Comparison of ENCODE assay signal across 8 mouse cellular contexts in genomic region chr16:4913783-4914735, GRCm38 (mm10). TPM values are rescaled to one million over a fixed set of nuclear protein-coding genes. Genes with fewer than 3 reads are reported as not detected.
DNase-seq lines count a peak whose midpoint lies in the region; ATAC-seq and TF ChIP-seq lines count a peak whose summit lies in the region.

No protein-coding gene starts in this region.

- peaks cover 15 to 32% of the 10 kb centered on the region in 2 experiments for H3K36me3 ChIP-seq in CH12.LX (replicated peaks in 1 of 2; ENCODE audit: control insufficient read depth in 1 of 2, insufficient read depth in 1 of 2, low read length in 1 of 2)
- no peaks in the 10 kb centered on the region for H3K36me3 ChIP-seq in forebrain, embryonic 11.5 days (ENCODE audit: control insufficient read depth, insufficient read depth, low read length)
- peaks cover 47% of the 10 kb centered on the region for H3K36me3 ChIP-seq in heart, embryonic 16.5 days (ENCODE audit: control insufficient read depth, insufficient read depth)
- peaks cover 58% of the 10 kb centered on the region for H3K36me3 ChIP-seq in liver, embryonic 13.5 days
- H3K36me3 ChIP-seq in stomach, embryonic 14.5 days (ENCODE audit: control insufficient read depth, insufficient read depth, low read length), result peaks cover 40% of the 10 kb centered on the region

- 0 out of 2 replicates have a peak, but pooled peaks have one; percentile 13 for TF ChIP-seq EP300 in CH12.LX (IDR thresholded peaks at IDR 0.05; ENCODE audit: low read length)

- dilution Hi-C loops in CH12.LX (cut with MboI; ENCODE audit: extremely low pct_ligation_motif_present, extremely low pct_unique_long_range_greater_than_20kb, low sequenced_read_pairs), result no loop called here

- H3K4me2 ChIP-seq in CH12.LX (ENCODE audit: insufficient read depth, low read depth, poor library complexity, severe bottlenecking), result no peak overlapping the region
- H3K4me2 ChIP-seq in forebrain, embryonic 11.5 days (ENCODE audit: low read depth, low read length, severe bottlenecking), result no peak overlapping the region
- peak overlapping the region; percentile 22 for H3K4me2 ChIP-seq in heart, embryonic 16.5 days (ENCODE audit: low read depth, low read length)
- peak overlapping the region; percentile 22; the same call in 1 of the 2 replicates for H3K4me2 ChIP-seq in liver, embryonic 13.5 days
- no peak overlapping the region for H3K4me2 ChIP-seq in stomach, embryonic 14.5 days (replicated peaks; ENCODE audit: low read depth, low read length)

- in situ Hi-C loops in CH12.LX (cut with MboI; ENCODE audit: low pct_ligation_motif_present, low pct_unique_long_range_greater_than_20kb, low sequenced_read_pairs), result no loop called here

- H3K9me3 ChIP-seq in CH12.LX (replicated peaks; ENCODE audit: low read length), result no peaks in the 10 kb centered on the region
- H3K9me3 ChIP-seq in forebrain, embryonic 11.5 days (ENCODE audit: control insufficient read depth, low read length), result no peaks in the 10 kb centered on the region
- no peaks in the 10 kb centered on the region for H3K9me3 ChIP-seq in heart, embryonic 16.5 days (replicated peaks; ENCODE audit: control insufficient read depth, low read length)
- H3K9me3 ChIP-seq in liver, embryonic 13.5 days (replicated peaks), result no peaks in the 10 kb centered on the region
- no peaks in the 10 kb centered on the region for H3K9me3 ChIP-seq in stomach, embryonic 14.5 days (ENCODE audit: control insufficient read depth, low read depth, low read length)

- peak; percentile 77 for DNase-seq in CH12.LX (ENCODE audit: extremely low read depth)
- peak; percentile 72 for DNase-seq in c-Kit-positive CD71-negative TER-119-negative erythroid progenitor cells, embryonic 14.5 days (ENCODE audit: low read depth)
- DNase-seq in forebrain, embryonic 11.5 days (ENCODE audit: low spot score), result peak; percentile 87
- DNase-seq in kidney, postnatal 25 days, result peak; percentile 85 to 95
- DNase-seq in liver, embryonic 13.5 days, result peak; percentile 62
- DNase-seq in natural killer cell, adult 2 months (ENCODE audit: low spot score in 2 of 2), result peak; percentile 72 to 84

- 38% methylated on average over 12 of the region's 12 CpGs for WGBS in forebrain, embryonic 11.5 days
- 34% methylated on average over 12 of the region's 12 CpGs for WGBS in heart, embryonic 16.5 days
- WGBS in liver, embryonic 13.5 days (ENCODE audit: insufficient replicate concordance), result 35% methylated on average over 12 of the region's 12 CpGs
- 36% methylated on average over 12 of the region's 12 CpGs for WGBS in stomach, embryonic 14.5 days

- ATAC-seq in forebrain, embryonic 11.5 days (replicated peaks; ENCODE audit: low FRiP score), result peak; percentile 27
- peak; percentile 57 for ATAC-seq in heart, embryonic 16.5 days (replicated peaks; ENCODE audit: extremely low read depth, insufficient read depth, low FRiP score)
- ATAC-seq in liver, embryonic 13.5 days (ENCODE audit: low read depth), result peak; percentile 32
- ATAC-seq in stomach, embryonic 14.5 days (ENCODE audit: insufficient number of reproducible peaks, insufficient read depth, low FRiP score, low read depth), result peak; percentile 59; the same call in 1 of the 2 replicates

- TF ChIP-seq POLR2A in CH12.LX (IDR thresholded peaks at IDR 0.05; ENCODE audit: low read depth, low read length), result no peak

- H3K4me1 ChIP-seq in CH12.LX (ENCODE audit: control insufficient read depth in 1 of 2, insufficient read depth in 2 of 2), result peaks cover 27 to 50% of the 10 kb centered on the region in 2 experiments
- H3K4me1 ChIP-seq in forebrain, embryonic 11.5 days (replicated peaks; ENCODE audit: control insufficient read depth, insufficient read depth, low read length), result no peaks in the 10 kb centered on the region
- H3K4me1 ChIP-seq in heart, embryonic 16.5 days (ENCODE audit: control insufficient read depth, insufficient read depth, low read length), result peaks cover 13% of the 10 kb centered on the region
- peaks cover 22% of the 10 kb centered on the region for H3K4me1 ChIP-seq in liver, embryonic 13.5 days (replicated peaks)
- no peaks in the 10 kb centered on the region for H3K4me1 ChIP-seq in stomach, embryonic 14.5 days (ENCODE audit: control insufficient read depth, insufficient read depth, low read length)

- no peak; the same call in none of the 2 replicates for TF ChIP-seq RAD21 in CH12.LX (IDR thresholded peaks at IDR 0.05; ENCODE audit: low read depth, low read length)

- TF ChIP-seq CTCF in CH12.LX (conservative IDR thresholded peaks at IDR 0.05 in 1 of 2, IDR thresholded peaks at IDR 0.05 in 1 of 2; ENCODE audit: low read depth in 2 of 2, low read length in 2 of 2), result peak; percentile 97 to 100

- H3K27me3 ChIP-seq in CH12.LX (replicated peaks), result no peaks in the 10 kb centered on the region
- no peaks in the 10 kb centered on the region for H3K27me3 ChIP-seq in forebrain, embryonic 11.5 days (ENCODE audit: control insufficient read depth, insufficient read depth, low read length)
- no peaks in the 10 kb centered on the region for H3K27me3 ChIP-seq in heart, embryonic 16.5 days (ENCODE audit: control insufficient read depth, insufficient read depth, low read length)
- H3K27me3 ChIP-seq in liver, embryonic 13.5 days, result no peaks in the 10 kb centered on the region
- no peaks in the 10 kb centered on the region for H3K27me3 ChIP-seq in stomach, embryonic 14.5 days (ENCODE audit: control insufficient read depth, insufficient read depth, low read length)

- no peak overlapping the region for H3K9ac ChIP-seq in CH12.LX (ENCODE audit: insufficient read depth, low read depth)
- H3K9ac ChIP-seq in forebrain, embryonic 11.5 days (ENCODE audit: low read length), result no peak overlapping the region
- H3K9ac ChIP-seq in heart, embryonic 16.5 days (ENCODE audit: low read length), result peak overlapping the region; percentile 31
- H3K9ac ChIP-seq in liver, embryonic 13.5 days, result no peak overlapping the region
- no peak overlapping the region for H3K9ac ChIP-seq in stomach, embryonic 14.5 days (replicated peaks; ENCODE audit: low read depth, low read length)

- no peak overlapping the region for H3K27ac ChIP-seq in CH12.LX (ENCODE audit: insufficient read depth, low read depth)
- H3K27ac ChIP-seq in forebrain, embryonic 11.5 days (ENCODE audit: low read depth, low read length), result no peak overlapping the region
- peak overlapping the region; percentile 85 for H3K27ac ChIP-seq in heart, embryonic 16.5 days (ENCODE audit: low read length)
- H3K27ac ChIP-seq in liver, embryonic 13.5 days, result peak overlapping the region; percentile 71; the same call in 1 of the 2 replicates
- no peak overlapping the region for H3K27ac ChIP-seq in stomach, embryonic 14.5 days (ENCODE audit: low read length)

- H3K79me2 ChIP-seq in CH12.LX (replicated peaks; ENCODE audit: control insufficient read depth, extremely low read depth, insufficient read depth, poor library complexity, severe bottlenecking), result no peaks in the 10 kb centered on the region

- peak overlapping the region in 1 of 3 experiments; percentile 34 for H3K4me3 ChIP-seq in CH12.LX (replicated peaks in 1 of 3; ENCODE audit: low read depth in 2 of 3, low read length in 2 of 3, poor library complexity in 1 of 3)
- H3K4me3 ChIP-seq in forebrain, embryonic 11.5 days (ENCODE audit: low read depth, low read length), result no peak overlapping the region
- H3K4me3 ChIP-seq in heart, embryonic 16.5 days (ENCODE audit: low read length), result 0 out of 2 replicates have a peak overlapping the region, but pooled peaks have one; percentile 3
- H3K4me3 ChIP-seq in liver, embryonic 13.5 days (replicated peaks), result no peak overlapping the region
- H3K4me3 ChIP-seq in stomach, embryonic 14.5 days (ENCODE audit: low read depth, low read length), result no peak overlapping the region

TF ChIP-seq in CH12.LX, 34 proteins besides CTCF, POLR2A, EP300 and RAD21 (continues in another document):
- TF ChIP-seq E2F4 (IDR thresholded peaks at IDR 0.05; ENCODE audit: insufficient replicate concordance, low read depth, low read length) (no peak), PAX5 (IDR thresholded peaks at IDR 0.05; ENCODE audit: low read length) (no peak)

RNA-seq across cellular contexts. Expression of gene Nudt16l1, which starts 24.5 kb away (rescaled TPM):
- total RNA-seq in CH12.LX (2012; rRNA removed) (65.7 and 66.1 TPM in 2 replicates), CH12.LX (2014; rRNA removed) (32.8 and 36.3 TPM in 2 replicates)
- 94.9 and 101 TPM in 2 replicates for polyA plus RNA-seq in CH12.LX (2012; ENCODE audit: insufficient read length, low read depth)
- 120 and 137 TPM in 2 replicates for polyA plus RNA-seq in forebrain, embryonic 11.5 days (2014; fragmentation: Nextera tagmentation; extraction: Ambion mirVana)
- polyA plus RNA-seq in heart, embryonic 16.5 days (2015; fragmentation: Nextera tagmentation; extraction: Ambion mirVana), result 119 and 125 TPM in 2 replicates
- polyA plus RNA-seq in liver, embryonic 13.5 days (2015; fragmentation: Nextera tagmentation; extraction: Ambion mirVana), result 53.6 and 55.1 TPM in 2 replicates
- polyA plus RNA-seq in stomach, embryonic 14.5 days (2014; fragmentation: Nextera tagmentation; extraction: Ambion mirVana), result 158 and 161 TPM in 2 replicates

RNA-seq across cellular contexts. Expression of gene Mgrn1, which starts 28.0 kb away (rescaled TPM):
- 14.1 and 16.9 TPM in 2 replicates for total RNA-seq in CH12.LX (2012; rRNA removed)
- total RNA-seq in CH12.LX (2014; rRNA removed), result 9.0 and 11.7 TPM in 2 replicates
- 12.9 and 15.5 TPM in 2 replicates for polyA plus RNA-seq in CH12.LX (2012; ENCODE audit: insufficient read length, low read depth)
- polyA plus RNA-seq in forebrain, embryonic 11.5 days (2014; fragmentation: Nextera tagmentation; extraction: Ambion mirVana), result 69.9 and 77.2 TPM in 2 replicates
- polyA plus RNA-seq in heart, embryonic 16.5 days (2015; fragmentation: Nextera tagmentation; extraction: Ambion mirVana), result 128 and 132 TPM in 2 replicates
- 22.6 and 24.5 TPM in 2 replicates for polyA plus RNA-seq in liver, embryonic 13.5 days (2015; fragmentation: Nextera tagmentation; extraction: Ambion mirVana)
- 85.4 and 91.4 TPM in 2 replicates for polyA plus RNA-seq in stomach, embryonic 14.5 days (2014; fragmentation: Nextera tagmentation; extraction: Ambion mirVana)

RNA-seq across cellular contexts. Expression of gene Ubald1, which starts 33.9 kb away (rescaled TPM):
- total RNA-seq in CH12.LX (2012; rRNA removed) (11.6 and 12.9 TPM in 2 replicates), CH12.LX (2014; rRNA removed) (7.2 and 9.6 TPM in 2 replicates)
- 48.7 and 53.7 TPM in 2 replicates for polyA plus RNA-seq in CH12.LX (2012; ENCODE audit: insufficient read length, low read depth)
- 23.9 TPM in 2 replicates for polyA plus RNA-seq in forebrain, embryonic 11.5 days (2014; fragmentation: Nextera tagmentation; extraction: Ambion mirVana)
- 25.6 and 27.3 TPM in 2 replicates for polyA plus RNA-seq in heart, embryonic 16.5 days (2015; fragmentation: Nextera tagmentation; extraction: Ambion mirVana)
- polyA plus RNA-seq in liver, embryonic 13.5 days (2015; fragmentation: Nextera tagmentation; extraction: Ambion mirVana), result 12.3 and 13.3 TPM in 2 replicates
- 41.4 and 46.1 TPM in 2 replicates for polyA plus RNA-seq in stomach, embryonic 14.5 days (2014; fragmentation: Nextera tagmentation; extraction: Ambion mirVana)

RNA-seq across cellular contexts. Expression of gene Anks3, which starts 49.9 kb away (rescaled TPM):
- 24.4 and 34.0 TPM in 2 replicates for total RNA-seq in CH12.LX (2012; rRNA removed)
- 17.0 and 17.4 TPM in 2 replicates for total RNA-seq in CH12.LX (2014; rRNA removed)
- polyA plus RNA-seq in CH12.LX (2012; ENCODE audit: insufficient read length, low read depth), result 33.5 and 34.9 TPM in 2 replicates
- polyA plus RNA-seq in forebrain, embryonic 11.5 days (2014; fragmentation: Nextera tagmentation; extraction: Ambion mirVana), result 50.4 and 52.4 TPM in 2 replicates
- polyA plus RNA-seq in heart, embryonic 16.5 days (2015; fragmentation: Nextera tagmentation; extraction: Ambion mirVana), result 34.8 and 36.6 TPM in 2 replicates
- 12.1 and 13.9 TPM in 2 replicates for polyA plus RNA-seq in liver, embryonic 13.5 days (2015; fragmentation: Nextera tagmentation; extraction: Ambion mirVana)
- polyA plus RNA-seq in stomach, embryonic 14.5 days (2014; fragmentation: Nextera tagmentation; extraction: Ambion mirVana), result 50.3 and 54.1 TPM in 2 replicates

Comparison
In these comparisons a context has a peak if more than half of its experiments do, and no peak if none do; other contexts are left out.
1. H3K27ac ChIP-seq: peak in heart, embryonic 16.5 days (single experiment) and liver, embryonic 13.5 days (single experiment); none in CH12.LX (single experiment), forebrain, embryonic 11.5 days (single experiment) and stomach, embryonic 14.5 days (single experiment).
2. H3K4me2 ChIP-seq: peak in heart, embryonic 16.5 days (single experiment) and liver, embryonic 13.5 days (single experiment); none in CH12.LX (single experiment), forebrain, embryonic 11.5 days (single experiment) and stomach, embryonic 14.5 days (single experiment).
3. Peak in every context shown above with its lines, with median percentiles within 50 percentile points of each other: DNase-seq and ATAC-seq.